Comparison of ENCODE assay signal across 29 mouse cellular contexts in genomic region chr10:56809006-56809405, GRCm38 (mm10).
"Had no signal": no experiment of that assay in that cellular context is flagged by ENCODE, and none has a peak within 500 bp of the region (broad histone marks: within the 10 kb centered on the region; RNA-seq: fewer than 3 reads in every experiment).

No protein-coding gene starts in this region.

- ATAC-seq: liver, embryonic 12.5 days; liver, postnatal 0 days; midbrain, embryonic 13.5 days; midbrain, embryonic 15.5 days; midbrain, embryonic 16.5 days had no signal

- H3K4me2 ChIP-seq: limb, embryonic 12.5 days; limb, embryonic 13.5 days; limb, embryonic 15.5 days; liver, embryonic 11.5 days; liver, embryonic 12.5 days; liver, embryonic 13.5 days; liver, embryonic 15.5 days; lung, embryonic 14.5 days; midbrain, embryonic 11.5 days; midbrain, embryonic 12.5 days; midbrain, embryonic 13.5 days; midbrain, embryonic 15.5 days; neural tube, embryonic 12.5 days had no signal

- H3K36me3 ChIP-seq: limb, embryonic 10.5 days; limb, embryonic 12.5 days; limb, embryonic 13.5 days; limb, embryonic 15.5 days; liver, embryonic 12.5 days; liver, embryonic 13.5 days; liver, embryonic 15.5 days; midbrain, embryonic 10.5 days; midbrain, embryonic 12.5 days; midbrain, embryonic 13.5 days; midbrain, embryonic 15.5 days; neural tube, embryonic 12.5 days had no signal

- H3K9me3 ChIP-seq: limb, embryonic 10.5 days; limb, embryonic 12.5 days; limb, embryonic 13.5 days; limb, embryonic 15.5 days; liver, embryonic 12.5 days; liver, embryonic 13.5 days; liver, embryonic 15.5 days; midbrain, embryonic 10.5 days; midbrain, embryonic 12.5 days; midbrain, embryonic 13.5 days; midbrain, embryonic 15.5 days; neural tube, embryonic 12.5 days had no signal

- H3K4me1 ChIP-seq: limb, embryonic 10.5 days; limb, embryonic 12.5 days; limb, embryonic 13.5 days; limb, embryonic 15.5 days; liver, embryonic 12.5 days; liver, embryonic 13.5 days; liver, embryonic 15.5 days; megakaryocyte, embryonic 14.5 days; midbrain, embryonic 10.5 days; midbrain, embryonic 12.5 days; midbrain, embryonic 13.5 days; midbrain, embryonic 15.5 days; neural tube, embryonic 12.5 days had no signal

- H3K4me3 ChIP-seq: left cerebral cortex, adult 2 months; limb, embryonic 10.5 days; limb, embryonic 12.5 days; limb, embryonic 13.5 days; limb, embryonic 15.5 days; liver, embryonic 12.5 days; liver, embryonic 13.5 days; liver, embryonic 15.5 days; megakaryocyte, embryonic 14.5 days; midbrain, embryonic 10.5 days; midbrain, embryonic 12.5 days; midbrain, embryonic 13.5 days; midbrain, embryonic 15.5 days; myocyte; neural tube, embryonic 12.5 days had no signal

- H3K9ac ChIP-seq: limb, embryonic 12.5 days; limb, embryonic 13.5 days; limb, embryonic 15.5 days; liver, embryonic 12.5 days; liver, embryonic 13.5 days; liver, embryonic 14.5 days; liver, embryonic 15.5 days; liver, postnatal 0 days; lung, embryonic 14.5 days; midbrain, embryonic 12.5 days; midbrain, embryonic 13.5 days; midbrain, embryonic 15.5 days; neural tube, embryonic 12.5 days had no signal

- DNase-seq: layer of hippocampus, postnatal 36 days; left cerebral cortex, postnatal 4 days; liver; liver, embryonic 13.5 days; liver, postnatal 0 days; lung, embryonic 14.5 days; lung, postnatal 10 days; lung, postnatal 14 days; lung, postnatal 4 days; midbrain, embryonic 14.5 days had no signal

- H3K27ac ChIP-seq: left cerebral cortex, adult 2 months; limb, embryonic 10.5 days; limb, embryonic 12.5 days; limb, embryonic 13.5 days; limb, embryonic 15.5 days; liver, embryonic 12.5 days; liver, embryonic 13.5 days; liver, embryonic 14.5 days; liver, embryonic 15.5 days; macrophage; midbrain, embryonic 10.5 days; midbrain, embryonic 12.5 days; midbrain, embryonic 13.5 days; midbrain, embryonic 15.5 days; neural tube, embryonic 12.5 days had no signal

- H3K27me3 ChIP-seq: limb, embryonic 12.5 days; limb, embryonic 13.5 days; limb, embryonic 15.5 days; liver, embryonic 12.5 days; liver, embryonic 13.5 days; liver, embryonic 15.5 days; megakaryocyte, embryonic 14.5 days; midbrain, embryonic 12.5 days; midbrain, embryonic 13.5 days; midbrain, embryonic 15.5 days; neural tube, embryonic 12.5 days had no signal
